Mouse (Mus musculus) heart, postnatal 25 days (tissue): ENCODE results near the gene Skap1. TPM values are rescaled to one million over a fixed set of nuclear protein-coding genes. Genes with fewer than 3 reads are reported as not detected.
"Not testable (repeated sequence)": the region's sequence is repeated elsewhere in the genome, so short reads cannot be mapped to it uniquely, and the experiment has no call there.

Experiments
- DNase-seq: peaks from one replicate; pipeline ENCODE4 v3.0.0; 2022; ENCODE audit warnings: low spot score
- intact Hi-C: fragments of 180-260 bp; cut with DNase I; formaldehyde crosslinking; loops from one replicate; pipeline ENCODE4 v1.15.1; 2025
- total RNA-seq, 2 experiments: library from RNA; stranded (reverse); gene quantifications; 2 replicates each; pipeline ENCODE4 v1.2.3; 2021

The Skap1 gene
- total RNA-seq, 2 experiments from 2014 or later = 0.17 TPM; not detected in 1

DNA sequence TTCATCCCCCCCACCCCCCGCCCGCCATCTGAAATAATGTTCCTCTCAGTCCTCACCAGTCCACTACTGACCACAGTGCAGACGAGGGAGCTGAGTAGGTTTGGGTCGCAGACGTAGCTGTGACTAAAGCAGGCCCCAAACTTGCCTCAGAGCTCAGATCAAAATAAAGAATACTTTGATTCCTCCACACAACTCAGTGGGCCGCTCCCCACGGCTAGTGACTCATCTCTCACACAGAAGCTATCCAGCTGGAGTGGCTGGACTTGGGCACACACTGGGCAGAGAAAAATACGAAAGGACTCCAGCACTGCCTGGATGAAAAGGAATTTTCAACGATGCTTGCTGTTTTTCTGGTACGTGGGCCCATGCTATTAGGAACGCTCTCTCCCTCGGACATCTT is 302.2 kb downstream of the Skap1 start:
- DNase-seq = no peak
- intact Hi-C loops = no loop called here

- DNase-seq = no peak
- intact Hi-C loops = no loop called here
These were observed 302.7 kb downstream of the Skap1 start for GRCm38 (mm10) chr11:96767096-96767495.

DNA sequence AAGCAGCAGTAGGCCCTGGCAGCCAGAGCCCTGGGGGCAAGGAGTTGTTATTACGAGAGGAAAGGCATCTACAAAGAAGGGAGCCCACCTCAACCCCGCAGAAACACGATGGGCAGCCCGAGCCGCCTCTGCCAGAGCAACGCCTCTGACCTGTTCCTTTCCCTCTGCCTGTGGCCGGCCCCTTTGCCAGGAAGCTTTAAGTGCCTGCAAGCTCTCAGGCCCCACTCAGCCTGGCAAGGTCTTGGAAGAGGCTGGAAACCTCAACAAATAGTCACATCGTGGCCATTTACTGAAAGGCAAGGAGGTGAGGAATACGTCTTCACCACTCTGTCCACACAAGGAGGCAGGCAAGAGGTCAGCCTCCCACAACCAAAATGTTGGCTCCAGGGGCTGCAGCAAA is 303.8 kb downstream of the Skap1 start:
- no peak for DNase-seq
- intact Hi-C loops = no loop called here

- DNase-seq = no peak
- intact Hi-C loops = no loop called here
These were observed 307.0 kb downstream of the Skap1 start for GRCm38 (mm10) chr11:96771274-96771975.

- intact Hi-C loops = no loop called here
- no peak for DNase-seq
These were observed 308.0 kb downstream of the Skap1 start for GRCm38 (mm10) chr11:96772413-96772812.

DNA sequence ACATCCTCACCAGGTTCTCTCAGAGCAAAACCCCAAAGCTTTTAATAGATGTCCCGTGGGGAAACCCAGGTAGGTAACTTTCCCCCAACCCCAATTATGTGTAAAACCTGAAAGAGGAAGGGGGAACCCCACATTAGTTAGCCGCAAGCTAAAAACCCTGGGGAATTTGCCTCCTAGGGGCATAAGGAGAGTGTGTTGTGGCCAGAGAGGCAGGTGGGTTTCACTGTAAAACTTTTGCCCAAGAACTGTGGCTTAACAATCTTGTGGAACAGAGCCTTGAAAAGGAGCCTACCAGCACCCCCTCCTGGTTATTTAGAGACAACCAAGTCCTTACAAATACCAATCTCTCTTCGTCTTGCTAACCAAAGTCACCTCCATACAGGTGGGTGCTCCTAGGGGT is 310.1 kb downstream of the Skap1 start:
- no peak for DNase-seq
- intact Hi-C loops = no loop called here

- no peak for DNase-seq
- intact Hi-C loops = no loop called here
These were observed 310.7 kb downstream of the Skap1 start for GRCm38 (mm10) chr11:96775063-96775462.

GRCm38 (mm10) chr11:96775665-96776064 is 311.3 kb downstream of the Skap1 start:
- intact Hi-C loops = loop anchor here (2.0 kb wide), 2 partner anchors 15 kb away; no protein-coding TSS in a partner anchor
- DNase-seq = no peak

GRCm38 (mm10) chr11:96776068-96776467 is 311.7 kb downstream of the Skap1 start:
- DNase-seq = no peak
- intact Hi-C loops = loop anchor here (2.0 kb wide), 2 partner anchors 15 kb away; no protein-coding TSS in a partner anchor

DNA sequence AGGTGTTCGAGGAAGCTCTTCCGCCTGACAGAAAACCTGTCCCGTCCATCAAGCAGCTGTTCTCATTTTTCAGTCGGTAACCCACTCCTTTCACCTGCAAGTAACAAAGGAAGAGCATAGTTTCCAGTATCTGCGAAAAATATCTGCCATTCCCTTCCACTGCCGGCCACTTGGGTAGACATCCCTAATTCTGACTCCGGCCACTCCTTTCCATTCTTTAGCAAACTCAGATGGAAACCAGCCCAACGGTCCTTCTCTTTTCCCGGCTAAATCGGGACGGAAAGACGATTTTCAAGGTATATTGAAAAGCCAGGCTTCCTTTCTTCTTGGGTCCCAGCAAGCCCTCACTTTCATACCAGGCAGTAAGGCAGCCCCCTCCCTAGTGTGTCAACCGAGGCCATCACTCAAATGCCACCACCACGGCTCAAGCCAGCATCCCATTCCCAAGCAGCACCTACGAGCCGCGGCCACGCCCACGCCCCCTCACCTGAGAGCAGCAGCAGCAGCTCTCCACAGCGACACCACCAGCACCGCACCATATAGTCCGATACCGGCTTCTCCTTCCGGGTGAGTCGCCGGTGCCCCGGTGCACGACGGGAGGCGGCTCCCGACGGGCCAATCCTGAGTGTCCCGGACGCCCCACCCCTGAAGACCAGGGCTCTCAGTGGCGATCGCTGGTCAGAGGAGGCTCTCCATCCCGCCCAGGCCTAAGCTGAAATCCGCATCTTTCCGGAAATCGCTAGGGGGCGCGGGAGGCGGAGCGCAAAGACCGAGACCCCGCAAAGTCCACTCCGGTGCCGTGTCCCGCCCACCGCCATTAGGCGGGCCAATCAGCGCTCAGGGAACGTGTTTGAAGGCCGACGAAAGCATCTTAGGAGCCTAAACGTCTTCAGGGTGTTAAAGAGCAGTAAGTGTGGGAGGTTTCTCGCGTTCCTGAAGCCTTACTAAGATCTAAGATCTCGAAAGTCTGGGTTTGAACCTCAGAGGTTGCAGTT is 312.9 kb downstream of the Skap1 start, which contains the start of gene Snx11:
Snx11 (minus strand) TSS at position 592 of the 995 bp plus-strand sequence.
- DNase-seq = peak; percentile 100
- intact Hi-C loops = loop anchor here (2.0 kb wide), 2 partner anchors 14 to 16 kb away; no protein-coding TSS in a partner anchor

- DNase-seq, intact Hi-C loops: not testable (repeated sequence)
These were observed 313.8 kb downstream of the Skap1 start for GRCm38 (mm10) chr11:96778061-96778627.

DNA sequence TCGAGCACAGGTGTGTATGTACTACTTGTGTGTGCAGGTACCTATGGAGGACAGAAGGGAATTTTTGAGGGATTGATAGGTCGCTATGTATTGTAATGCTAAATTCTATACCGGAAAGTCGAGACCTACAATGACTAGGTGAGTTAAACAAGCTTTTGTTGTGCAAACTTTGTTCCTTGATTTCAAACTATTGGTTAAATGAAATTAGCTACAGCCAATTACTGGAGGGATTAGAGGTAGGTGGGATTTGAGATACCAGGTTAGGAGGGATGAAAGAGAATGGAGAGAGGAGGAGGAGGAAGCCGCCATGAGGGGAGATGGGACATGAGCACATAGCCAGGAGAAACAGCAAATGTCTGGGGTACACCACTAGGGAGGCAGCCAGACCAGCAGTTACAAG is 315.9 kb downstream of the Skap1 start:
- DNase-seq = no peak
- intact Hi-C loops = loop anchor here (5.0 kb wide), 1 partner anchor 82 kb away; no protein-coding TSS in a partner anchor

DNA sequence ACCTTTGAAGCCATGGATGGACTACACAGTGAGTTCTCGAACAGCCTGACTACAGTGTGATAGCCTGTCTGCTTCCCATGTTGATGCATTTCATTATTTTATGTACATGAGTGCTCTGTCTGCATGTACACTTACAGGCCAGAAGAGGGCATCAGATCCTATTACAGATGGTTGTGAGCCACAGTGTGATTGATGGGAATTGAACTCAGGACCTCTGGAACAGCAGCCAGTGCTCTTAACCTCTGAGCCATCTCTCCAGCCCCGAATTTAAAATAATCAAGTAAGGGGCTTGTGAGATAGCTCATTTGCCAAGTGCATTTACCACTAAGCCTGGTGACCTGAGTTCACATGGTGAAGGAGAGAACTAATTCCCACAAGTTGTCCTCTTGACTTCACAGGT is 317.0 kb downstream of the Skap1 start:
- intact Hi-C loops = loop anchor here (5.0 kb wide), 1 partner anchor 81 kb away; no protein-coding TSS in a partner anchor
- DNase-seq = no peak

DNA sequence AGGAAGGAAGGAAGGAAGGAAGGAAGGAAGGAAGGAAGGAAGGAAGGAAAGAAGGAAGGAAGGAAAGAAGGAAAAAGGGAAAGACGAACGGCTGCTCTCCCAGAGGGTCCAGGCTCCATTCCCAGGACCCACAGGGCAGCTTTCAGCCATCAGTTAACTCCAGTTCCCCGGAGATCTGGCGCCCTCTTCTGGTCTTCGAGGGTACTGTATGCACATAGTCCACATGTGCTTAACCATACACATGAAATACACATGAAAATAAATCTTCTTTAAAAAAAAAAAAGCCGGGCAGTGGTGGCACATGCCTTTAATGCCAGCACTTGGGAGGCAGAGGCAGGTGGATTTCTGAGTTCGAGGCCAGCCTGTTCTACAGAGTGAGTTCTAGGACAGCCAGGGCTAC is 320.5 kb downstream of the Skap1 start:
- intact Hi-C loops = loop anchor here (5.0 kb wide), 2 partner anchors 42 to 77 kb away; partner anchors contain the start of gene Nfe2l1
- DNase-seq = not testable (repeated sequence)

DNA sequence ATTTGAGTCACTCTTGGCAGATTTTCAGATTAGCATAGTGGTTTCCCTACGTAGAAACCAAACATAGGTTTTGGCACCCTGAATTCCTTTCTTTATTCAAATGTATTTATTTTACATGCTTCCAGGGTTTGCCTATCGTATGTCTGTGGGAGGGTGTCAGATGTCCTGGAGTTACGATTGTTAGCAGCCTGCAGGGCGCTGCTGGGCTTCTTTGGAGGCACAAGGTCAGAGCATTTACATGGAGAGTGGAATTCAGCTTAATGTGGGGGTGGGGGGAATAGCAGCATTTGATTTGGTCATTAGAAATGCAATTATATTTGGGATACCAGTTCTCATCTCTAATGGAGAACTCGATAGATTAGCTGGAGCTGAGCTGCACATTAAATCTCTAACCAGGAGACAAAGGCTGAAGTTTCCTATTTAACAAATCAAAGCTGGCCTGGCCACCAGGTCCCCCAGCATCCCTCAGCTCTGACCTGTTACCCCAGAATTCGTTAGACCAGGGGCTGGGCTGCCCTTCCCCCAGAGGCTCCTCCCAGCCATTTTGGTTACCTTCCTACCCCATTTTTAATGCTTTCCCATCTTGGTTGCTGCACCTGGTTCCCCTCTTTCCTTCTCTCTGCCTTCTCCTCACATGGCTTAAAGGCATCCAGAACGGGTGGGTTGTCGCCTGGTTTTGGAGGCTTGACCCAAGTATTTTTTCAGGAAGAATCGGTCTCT is 322.5 kb downstream of the Skap1 start:
- DNase-seq = no peak
- intact Hi-C loops = loop anchor here (5.0 kb wide), 1 partner anchor 40 kb away; the partner anchor contains the start of gene Nfe2l1

DNA sequence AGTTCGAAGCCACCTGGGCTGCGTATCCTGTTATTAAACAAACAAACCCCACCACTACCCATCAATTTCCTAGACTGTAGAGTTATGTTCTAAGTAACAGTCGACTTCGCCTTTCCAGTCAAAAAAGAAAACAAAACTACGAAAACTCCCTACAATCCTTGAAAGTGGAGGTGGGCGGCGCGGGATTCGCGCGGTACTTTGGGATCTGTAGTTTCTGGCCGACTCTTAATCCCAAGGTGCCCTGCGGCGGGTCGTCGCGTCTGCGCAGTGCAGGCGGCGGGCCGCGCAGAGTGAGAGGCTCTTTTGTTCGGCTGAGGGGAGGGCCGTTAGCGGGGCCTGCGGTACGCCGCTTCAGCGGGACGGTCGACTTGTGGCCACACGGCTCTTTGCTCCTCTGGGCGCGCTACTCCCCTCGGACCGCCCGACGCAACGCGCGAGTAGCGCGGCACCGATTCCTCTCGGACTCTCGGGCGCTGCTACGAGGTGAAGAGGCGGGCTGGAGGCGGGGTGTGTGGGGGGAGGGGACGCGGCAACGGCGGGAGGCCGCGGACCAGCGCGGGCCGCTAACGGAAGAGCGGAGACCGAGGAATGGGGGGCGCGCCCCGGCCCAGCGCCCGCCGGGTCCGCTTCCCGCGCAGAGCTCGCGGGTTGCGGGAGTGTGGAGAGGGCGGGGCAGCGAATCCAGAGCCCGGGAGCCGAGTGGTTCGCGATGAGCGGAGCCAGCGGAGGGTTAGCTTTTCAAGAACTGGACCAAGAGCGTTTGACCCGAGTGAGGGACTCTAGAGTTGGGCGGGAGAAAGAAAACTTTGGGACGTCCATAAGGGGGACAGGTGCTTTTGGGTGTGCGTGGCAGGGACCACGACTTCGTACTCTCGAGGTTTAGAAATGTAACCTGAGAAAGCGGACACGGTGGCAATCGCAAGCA is 324.7 kb downstream of the Skap1 start, which contains the start of gene Cbx1:
Cbx1 (plus strand) TSS at position 257 of the 925 bp plus-strand sequence.
- DNase-seq = peak; percentile 87
- intact Hi-C loops = loop anchor here (5.0 kb wide), 1 partner anchor 38 kb away; the partner anchor contains the start of gene Nfe2l1

DNA sequence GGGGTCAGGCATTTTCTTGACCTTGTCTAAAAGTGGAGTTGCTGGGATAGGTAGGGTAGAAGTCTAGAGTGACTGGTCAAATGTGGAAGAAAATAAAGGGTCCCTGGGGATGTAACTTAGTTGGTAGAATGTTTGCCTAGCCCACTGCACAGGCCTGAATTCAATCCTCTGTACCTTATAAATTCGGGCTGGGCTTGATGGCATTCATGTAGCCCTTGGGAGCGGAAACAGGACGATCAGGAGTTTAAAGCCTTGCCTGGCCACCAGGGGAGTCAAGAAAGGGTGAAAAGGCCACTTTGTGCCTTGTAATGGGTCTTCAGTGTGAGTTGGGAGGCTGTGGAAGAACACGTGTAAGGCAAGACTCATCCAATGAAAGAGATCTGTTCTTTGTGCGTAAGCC is 325.6 kb downstream of the Skap1 start:
- intact Hi-C loops = loop anchor here (2.0 to 5.0 kb wide), 2 partner anchors 13 to 37 kb away; partner anchors contain the start of genes Nfe2l1 and Snx11
- no peak for DNase-seq

DNA sequence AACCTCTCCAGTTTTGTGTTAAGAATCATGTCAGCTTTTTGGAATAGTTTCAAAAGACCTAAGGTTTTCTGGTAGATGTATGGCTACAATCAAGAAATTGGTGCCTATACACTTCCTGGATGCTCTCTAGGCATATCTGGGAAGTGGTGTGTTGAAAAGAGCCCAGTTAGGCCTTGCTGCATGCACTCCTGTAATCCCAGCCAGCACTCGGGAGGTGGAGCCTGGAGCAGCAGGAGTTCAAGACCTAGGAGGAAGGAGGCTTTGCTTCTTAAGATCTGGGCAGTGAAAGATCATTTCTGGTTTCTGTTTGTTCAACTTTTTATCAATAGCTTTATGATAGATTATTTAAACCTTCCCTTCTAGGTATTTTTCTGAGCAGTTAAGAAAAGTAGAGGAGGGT is 326.3 kb downstream of the Skap1 start:
- no peak for DNase-seq
- intact Hi-C loops = loop anchor here (2.0 kb wide), 1 partner anchor 14 kb away; the partner anchor contains the start of gene Snx11
